Mouse (Mus musculus) left cerebral cortex, adult 2 months (tissue): ENCODE results near the gene Plekhg1. TPM values are rescaled to one million over a fixed set of nuclear protein-coding genes. Genes with fewer than 3 reads are reported as not detected.

Source experiments
- DNase-seq, 2 experiments: peaks; one replicate each; pipeline ENCODE4 v3.0.0; 2021 to 2022; ENCODE audit warnings: low spot score in 2 of 2, mixed read lengths in 1 of 2; ENCODE audit errors: extremely low spot score in 1 of 2
- H3K27ac ChIP-seq: fragments of 200-600 bp; 2 replicates; pipeline ENCODE4 v1.8.1; 2022
- H3K4me3 ChIP-seq: fragments of 200-600 bp; 2 replicates; pipeline ENCODE4 v1.8.1; 2022
- CTCF ChIP-seq: fragments of 200-600 bp; IDR thresholded peaks from 2 replicates; pipeline ENCODE4 v1.8.1; 2022; ENCODE audit warnings: antibody characterized with exemption, mild to moderate bottlenecking, moderate library complexity
- intact Hi-C: fragments of 180-260 bp; cut with DNase I; formaldehyde crosslinking; loops from one replicate; pipeline ENCODE4 v1.15.1; 2025
- total RNA-seq, 2 experiments: library from RNA; stranded (reverse); gene quantifications; 2 replicates each; pipeline ENCODE4 v1.2.3; 2021

The Plekhg1 gene
- total RNA-seq, 2 experiments from 2014 or later, result 7.4 to 10.8 TPM

- no peak overlapping the region for H3K4me3 ChIP-seq
- intact Hi-C loops, result no loop called here
- DNase-seq, result no peak
- TF ChIP-seq CTCF, result peak; percentile 17
- H3K27ac ChIP-seq, result no peak overlapping the region
Observed at GRCm38 (mm10) chr10:3834060-3834459, 93.9 kb downstream of the Plekhg1 start.

- intact Hi-C loops, result no loop called here
- Histone ChIP-seq H3K27ac (no peak overlapping the region), H3K4me3 (no peak overlapping the region)
- no peak for TF ChIP-seq CTCF
- no peak for DNase-seq
Observed at GRCm38 (mm10) chr10:3834678-3835077, 94.5 kb downstream of the Plekhg1 start.

- H3K4me3 ChIP-seq, result no peak overlapping the region
- no peak for DNase-seq
- TF ChIP-seq CTCF, result no peak
- intact Hi-C loops, result no loop called here
- no peak overlapping the region for H3K27ac ChIP-seq
Observed at GRCm38 (mm10) chr10:3835616-3836015, 95.5 kb downstream of the Plekhg1 start.

GRCm38 (mm10) chr10:3839748-3840432, 99.7 kb downstream of the Plekhg1 start:
- intact Hi-C loops, result no loop called here
- no peak for TF ChIP-seq CTCF
- no peak overlapping the region for H3K4me3 ChIP-seq
- DNase-seq, result no peak
- H3K27ac ChIP-seq, result no peak overlapping the region

GRCm38 (mm10) chr10:3844430-3844829, 104.3 kb downstream of the Plekhg1 start:
- intact Hi-C loops, result no loop called here
- no peak for TF ChIP-seq CTCF
- H3K27ac ChIP-seq, result no peak overlapping the region
- DNase-seq, result no peak
- H3K4me3 ChIP-seq, result no peak overlapping the region

- no peak for TF ChIP-seq CTCF
- no peak for DNase-seq
- H3K4me3 ChIP-seq, result no peak overlapping the region
- no peak overlapping the region for H3K27ac ChIP-seq
- intact Hi-C loops, result no loop called here
Observed at GRCm38 (mm10) chr10:3847021-3847420, 106.9 kb downstream of the Plekhg1 start.

- intact Hi-C loops, result no loop called here
- no peak overlapping the region for H3K4me3 ChIP-seq
- TF ChIP-seq CTCF, result no peak
- H3K27ac ChIP-seq, result no peak overlapping the region
- no peak for DNase-seq
Observed at GRCm38 (mm10) chr10:3851461-3851860, 111.3 kb downstream of the Plekhg1 start.

GRCm38 (mm10) chr10:3852733-3853132, 112.6 kb downstream of the Plekhg1 start:
- Histone ChIP-seq H3K27ac (no peak overlapping the region), H3K4me3 (no peak overlapping the region)
- DNase-seq, result no peak
- intact Hi-C loops, result no loop called here
- no peak for TF ChIP-seq CTCF

- intact Hi-C loops, result no loop called here
- no peak for DNase-seq
- H3K27ac ChIP-seq, result no peak overlapping the region
- no peak for TF ChIP-seq CTCF
- H3K4me3 ChIP-seq, result no peak overlapping the region
Observed at GRCm38 (mm10) chr10:3857912-3858311, 117.7 kb downstream of the Plekhg1 start.

- TF ChIP-seq CTCF, result no peak
- intact Hi-C loops, result no loop called here
- H3K27ac ChIP-seq, result no peak overlapping the region
- no peak overlapping the region for H3K4me3 ChIP-seq
- DNase-seq, result no peak
Observed at GRCm38 (mm10) chr10:3858437-3858836, 118.3 kb downstream of the Plekhg1 start.

GRCm38 (mm10) chr10:3858961-3859714, 119.0 kb downstream of the Plekhg1 start:
- TF ChIP-seq CTCF, result no peak
- Histone ChIP-seq H3K4me3 (no peak overlapping the region), H3K27ac (peak overlapping the region; percentile 6; the same call in 1 of the 2 replicates)
- DNase-seq, result no peak
- intact Hi-C loops, result no loop called here

GRCm38 (mm10) chr10:3863411-3864195, 123.4 kb downstream of the Plekhg1 start:
- DNase-seq, result no peak
- peak overlapping the region; percentile 21 for H3K4me3 ChIP-seq
- intact Hi-C loops, result no loop called here
- H3K27ac ChIP-seq, result peak overlapping the region; percentile 16; the same call in 1 of the 2 replicates
- no peak for TF ChIP-seq CTCF
